Mouse (Mus musculus) liver, postnatal 0 days (tissue): ENCODE results near the gene Mgat4d. TPM values are rescaled to one million over a fixed set of nuclear protein-coding genes. Genes with fewer than 3 reads are reported as not detected.
"Not testable (repeated sequence)": the region's sequence is repeated elsewhere in the genome, so short reads cannot be mapped to it uniquely, and the experiment has no call there.

Experiments used
- ATAC-seq: fragments of 200-750 bp; cut with Nextera tagmentation; 2 replicates; pipeline ENCODE4 v1.8.0; 2017; ENCODE audit warnings: mild to moderate bottlenecking, moderate library complexity
- DNase-seq: peaks from one replicate; pipeline ENCODE4 v3.0.0-alpha.2; 2016
- H3K27ac ChIP-seq: fragments of 300-500 bp; sonication (generic); 2 replicates; pipeline ENCODE4 v1.5.1; 2014; ENCODE audit warnings: antibody characterized with exemption, moderate library complexity, mild to moderate bottlenecking, low read depth
- H3K27me3 ChIP-seq: fragments of 300-500 bp; sonication (generic); 2 replicates; pipeline ENCODE4 v1.6.1; 2014; ENCODE audit warnings: low read length, control low read depth, mixed read lengths; ENCODE audit not compliant: insufficient read depth
- H3K36me3 ChIP-seq: fragments of 300-500 bp; sonication (generic); replicated peaks from 2 replicates; pipeline ENCODE4 v1.6.1; 2014; ENCODE audit warnings: mild to moderate bottlenecking, control low read depth, low read length, moderate library complexity, mixed read lengths; ENCODE audit not compliant: insufficient read depth
- H3K4me1 ChIP-seq: fragments of 300-500 bp; sonication (generic); 2 replicates; pipeline ENCODE4 v1.6.1; 2014; ENCODE audit warnings: antibody characterized with exemption, mild to moderate bottlenecking, control low read depth; ENCODE audit not compliant: insufficient read depth
- H3K4me2 ChIP-seq: fragments of 300-500 bp; sonication (generic); 2 replicates; pipeline ENCODE4 v1.6.1; 2014; ENCODE audit warnings: low read depth, mild to moderate bottlenecking, low read length, moderate library complexity, mixed read lengths
- H3K4me3 ChIP-seq: fragments of 300-500 bp; sonication (generic); 2 replicates; pipeline ENCODE4 v1.5.1; 2014; ENCODE audit warnings: low read depth, low read length
- H3K9ac ChIP-seq: fragments of 300-500 bp; sonication (generic); replicated peaks from 2 replicates; pipeline ENCODE4 v1.6.1; 2014; ENCODE audit warnings: mild to moderate bottlenecking, moderate library complexity
- H3K9me3 ChIP-seq: fragments of 300-500 bp; sonication (generic); 2 replicates; pipeline ENCODE4 v1.6.1; 2016; ENCODE audit warnings: mild to moderate bottlenecking, control low read depth, low read length, mixed read lengths
- CTCF ChIP-seq: sonication (generic); IDR thresholded peaks from 2 replicates; pipeline ENCODE4 v1.5.1; 2016; ENCODE audit warnings: antibody characterized with exemption, low read depth
- EP300 ChIP-seq: IDR thresholded peaks from 2 replicates; pipeline ENCODE4 v1.6.1; 2016; ENCODE audit warnings: antibody characterized with exemption, low read depth, mild to moderate bottlenecking
- WGBS: fragments of 180-500 bp; shearing (Covaris S2); extraction: QIAGEN DNeasy Blood & Tissue Kit; methylation state at CpG from one replicate; pipeline ENCODE4 v1.1.7; 2014; ENCODE audit not compliant: insufficient replicate concordance; 5-methylcytosine and 5-hydroxymethylcytosine counted together
- polyA plus RNA-seq: library from polyadenylated mRNA; unstranded; fragments of >200 nt; fragmentation: Nextera tagmentation; extraction: Ambion mirVana; gene quantifications from 2 replicates; pipeline ENCODE4 v1.2.1, GENCODE M21; 2015

The Mgat4d gene
- polyA plus RNA-seq: not detected in 2 replicates

DNA sequence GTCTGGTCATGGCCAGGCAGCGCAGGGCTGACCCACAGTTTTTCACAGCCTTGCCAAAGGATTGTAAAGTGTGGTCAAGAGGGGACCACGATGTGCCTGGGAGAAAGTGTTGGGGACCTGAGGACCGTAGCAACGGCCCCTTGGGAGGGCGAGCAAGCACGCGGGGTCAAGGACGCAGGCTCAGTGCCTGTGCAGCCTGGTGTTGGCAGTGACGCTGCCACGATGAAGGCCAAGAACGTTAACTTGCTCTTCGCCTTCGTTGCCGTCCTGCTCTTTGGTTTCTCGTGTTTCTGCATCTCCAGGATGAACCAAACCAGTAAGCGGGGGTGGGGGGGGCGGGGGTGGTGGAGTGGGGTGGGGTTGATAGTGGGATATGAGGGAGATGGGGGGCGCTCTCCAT is at the start of gene Mgat4d:
Gene Mgat4d (plus strand): TSS at position 209 of the 400 bp plus-strand sequence.
- Histone ChIP-seq H3K4me1 (no peaks in the 10 kb centered on the region), H3K9ac (no peak within 1 kb of the TSS), H3K36me3 (no peaks in the 10 kb centered on the region), H3K4me2 (no peak within 1 kb of the TSS), H3K9me3 (no peaks in the 10 kb centered on the region), H3K4me3 (no peak within 1 kb of the TSS), H3K27me3 (0 out of 2 replicates have a peak, but pooled peaks cover 2% of the 10 kb centered on the region), H3K27ac (no peak within 1 kb of the TSS)
- no peak for TF ChIP-seq CTCF
- ATAC-seq: no peak
- WGBS: 65% methylated on average over 18 of the region's 18 CpGs
- DNase-seq: no peak

DNA sequence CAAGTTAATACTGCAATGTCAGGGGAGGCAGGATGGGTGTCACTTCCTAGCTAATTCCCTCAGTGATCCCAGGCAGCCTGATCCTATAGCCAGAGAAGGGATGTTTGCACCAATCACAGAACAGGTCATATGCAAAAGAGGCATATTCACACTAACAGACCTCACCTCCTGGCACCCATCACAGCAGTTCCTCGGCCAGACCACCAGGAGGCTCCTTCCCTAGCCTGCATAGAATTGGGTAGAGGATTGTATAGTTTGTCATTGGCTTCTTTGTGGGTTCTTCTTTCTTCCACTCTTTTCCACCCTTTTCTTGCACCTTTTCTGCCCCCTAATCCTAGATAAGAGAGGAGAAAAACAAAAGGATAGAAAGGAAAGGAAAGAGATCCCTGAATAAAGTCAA is 48.1 kb upstream of the Mgat4d start:
- no peak overlapping the region for H3K27ac ChIP-seq
- TF ChIP-seq EP300: no peak
- TF ChIP-seq CTCF: peak; percentile 65
- H3K4me2 ChIP-seq: no peak overlapping the region
- H3K4me1 ChIP-seq: no peaks in the 10 kb centered on the region
- no peaks in the 10 kb centered on the region for H3K9me3 ChIP-seq
- H3K27me3 ChIP-seq: no peaks in the 10 kb centered on the region
- H3K4me3 ChIP-seq: no peak overlapping the region
- no peak overlapping the region for H3K9ac ChIP-seq
- 52% methylated on average over 1 of the region's 1 CpGs for WGBS
- H3K36me3 ChIP-seq: no peaks in the 10 kb centered on the region
- ATAC-seq (no peak), DNase-seq (no peak)

DNA sequence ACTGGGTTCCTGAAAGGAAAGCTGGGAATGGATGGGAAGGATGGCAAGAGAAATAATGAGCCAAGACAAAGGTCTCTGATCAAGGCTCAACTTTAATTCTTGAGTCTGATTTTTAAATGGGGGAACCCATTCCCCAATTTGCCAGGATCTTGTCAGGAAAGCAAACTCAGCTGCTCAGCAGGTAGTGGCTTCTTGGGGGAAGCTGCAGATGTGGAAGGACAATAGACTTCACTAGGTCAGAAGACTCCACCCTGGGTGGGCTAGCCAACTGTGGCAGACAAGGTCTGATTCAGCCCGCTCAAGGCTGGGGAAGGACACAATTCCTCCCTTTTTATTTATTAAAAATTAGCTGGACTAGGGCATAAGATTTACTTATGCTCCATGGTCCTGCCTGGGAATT is 43.3 kb upstream of the Mgat4d start:
- DNase-seq (no peak), ATAC-seq (no peak)
- Histone ChIP-seq H3K9ac (no peak overlapping the region), H3K27ac (no peak overlapping the region), H3K4me2 (no peak overlapping the region), H3K4me1 (no peaks in the 10 kb centered on the region), H3K27me3 (no peaks in the 10 kb centered on the region), H3K4me3 (no peak overlapping the region), H3K9me3 (no peaks in the 10 kb centered on the region), H3K36me3 (no peaks in the 10 kb centered on the region)
- TF ChIP-seq EP300: no peak
- TF ChIP-seq CTCF: no peak
- WGBS: 89% methylated on average over 1 of the region's 1 CpGs

DNA sequence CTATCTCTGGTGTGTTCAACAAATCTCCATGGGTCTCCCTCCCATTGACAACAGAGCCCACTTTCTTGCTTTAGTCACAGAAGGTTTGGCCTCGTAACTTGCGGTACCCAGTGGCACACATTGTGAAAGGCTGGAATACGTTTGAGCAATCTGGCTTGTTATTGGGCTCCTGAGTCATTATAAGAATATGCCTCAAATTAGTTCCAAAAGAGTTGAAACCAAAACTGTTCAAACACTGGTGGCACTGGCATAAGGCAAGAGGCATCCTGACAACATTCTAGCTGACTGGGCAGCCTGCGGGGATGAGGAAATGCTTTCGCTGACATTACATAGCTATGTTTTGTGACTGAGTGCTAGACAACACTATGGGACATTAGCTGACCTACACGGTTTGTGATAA is 38.4 kb upstream of the Mgat4d start:
- TF ChIP-seq EP300 (no peak), CTCF (no peak)
- 84% methylated on average over 6 of the region's 6 CpGs for WGBS
- Histone ChIP-seq H3K4me1 (no peaks in the 10 kb centered on the region), H3K27ac (no peak overlapping the region), H3K27me3 (no peaks in the 10 kb centered on the region), H3K36me3 (0 out of 2 replicates have a peak, but pooled peaks cover 5% of the 10 kb centered on the region), H3K9ac (no peak overlapping the region), H3K9me3 (no peaks in the 10 kb centered on the region), H3K4me3 (no peak overlapping the region), H3K4me2 (no peak overlapping the region)
- no peak for ATAC-seq
- DNase-seq: no peak

DNA sequence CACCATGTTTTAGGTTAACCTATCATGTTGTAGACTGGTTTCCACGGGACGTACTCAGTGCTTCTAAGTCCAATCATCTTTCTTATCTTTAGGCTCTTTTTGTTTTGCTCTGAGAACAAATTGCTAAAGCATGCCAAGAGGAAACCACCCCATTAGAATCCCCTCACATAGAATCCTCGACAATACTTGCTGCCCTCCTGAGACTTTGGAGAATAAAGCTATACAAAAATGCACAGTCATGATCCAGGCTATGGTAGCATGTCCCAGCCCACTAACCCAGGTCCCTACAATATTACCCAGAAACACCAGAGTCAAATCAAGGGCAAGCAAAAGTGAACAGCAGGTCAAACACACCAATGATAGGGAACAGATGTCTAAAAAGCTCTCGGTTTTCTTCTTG is 33.2 kb upstream of the Mgat4d start:
- WGBS: 83% methylated on average over 4 of the region's 4 CpGs

DNA sequence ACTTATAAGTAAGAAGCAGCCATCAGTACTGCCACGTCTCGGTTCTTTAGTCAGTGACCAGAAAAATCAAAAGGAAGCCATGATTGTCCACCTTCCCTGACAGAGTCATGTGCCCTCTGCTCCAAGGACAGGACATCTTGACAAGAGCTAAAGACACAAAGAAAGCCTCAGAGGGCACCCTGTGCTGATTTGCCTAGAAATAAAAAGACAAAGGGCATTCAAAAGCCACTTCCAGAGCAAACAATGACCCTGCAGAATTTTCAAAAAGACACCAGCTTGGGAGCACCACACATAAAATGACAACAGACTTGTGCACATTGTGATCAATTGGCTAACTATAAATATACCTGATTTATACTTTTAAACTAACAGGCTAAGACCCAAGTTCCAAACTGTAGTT is 32.6 kb upstream of the Mgat4d start:
- TF ChIP-seq CTCF (no peak), EP300 (no peak)
- Histone ChIP-seq H3K27me3 (no peaks in the 10 kb centered on the region), H3K4me2 (no peak overlapping the region), H3K9me3 (no peaks in the 10 kb centered on the region), H3K27ac (no peak overlapping the region), H3K4me1 (no peaks in the 10 kb centered on the region), H3K9ac (no peak overlapping the region), H3K4me3 (no peak overlapping the region), H3K36me3 (peaks cover 32% of the 10 kb centered on the region)
- whole genome bisulfite sequencing: 83% methylated on average over 2 of the region's 2 CpGs
- ATAC-seq (no peak), DNase-seq (no peak)

More for the DNA sequence above, 33.2 kb upstream of the Mgat4d start:
- not testable (repeated sequence) for H3K27me3 ChIP-seq, H3K4me3 ChIP-seq, H3K27ac ChIP-seq, ATAC-seq, H3K9ac ChIP-seq, H3K4me1 ChIP-seq, H3K4me2 ChIP-seq, H3K9me3 ChIP-seq, DNase-seq
- peaks cover 29% of the 10 kb centered on the region for H3K36me3 ChIP-seq

DNA sequence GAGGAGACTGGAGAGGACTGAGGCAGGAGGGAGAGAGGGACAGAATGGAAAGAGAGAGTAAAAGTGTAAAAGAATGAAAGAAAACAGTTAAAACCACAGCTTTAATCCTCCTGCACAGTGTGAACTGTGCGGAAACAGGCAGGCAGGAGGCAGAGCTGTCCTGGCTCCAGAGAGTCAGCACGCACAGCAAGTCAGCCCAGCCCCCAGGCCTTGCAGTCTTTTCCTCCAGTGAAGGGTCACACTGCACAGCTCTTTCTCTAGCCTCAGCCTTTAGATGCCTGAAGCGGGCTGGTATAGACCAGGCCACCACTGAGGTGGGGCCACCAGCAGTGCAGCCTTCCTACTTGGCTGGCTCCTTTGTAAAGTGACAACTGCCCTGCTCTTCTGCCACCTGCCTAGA is 27.7 kb upstream of the Mgat4d start:
- H3K4me1 ChIP-seq: no peaks in the 10 kb centered on the region
- 87% methylated on average over 3 of the region's 3 CpGs for WGBS
- no peak overlapping the region for H3K4me2 ChIP-seq
- TF ChIP-seq CTCF (no peak), EP300 (no peak)
- DNase-seq (no peak), ATAC-seq (no peak)
- no peak overlapping the region for H3K4me3 ChIP-seq
- peaks cover 42% of the 10 kb centered on the region for H3K36me3 ChIP-seq
- no peak overlapping the region for H3K9ac ChIP-seq
- H3K9me3 ChIP-seq: no peaks in the 10 kb centered on the region
- H3K27me3 ChIP-seq: no peaks in the 10 kb centered on the region
- no peak overlapping the region for H3K27ac ChIP-seq
